8 mouse cellular contexts compared by ENCODE assay signal in genomic region chr4:43558028-43558630, GRCm38 (mm10). TPM values are rescaled to one million over a fixed set of nuclear protein-coding genes. Genes with fewer than 3 reads are reported as not detected.
DNase-seq lines count a peak whose midpoint lies in the region; ATAC-seq lines count a peak whose summit lies in the region.

No protein-coding gene starts in this region.

- peak; percentile 94 for DNase-seq in heart, adult 11 months
- DNase-seq in heart, postnatal 25 days (ENCODE audit: low spot score) = no peak
- DNase-seq in ZHBTc4 (ENCODE audit: low read depth, low spot score) = peak; percentile 88
- DNase-seq in liver, embryonic 13.5 days = peak; percentile 36
- DNase-seq in right cerebral cortex, postnatal 4 days = no peak

- intact Hi-C loops in heart, postnatal 25 days (cut with DNase I) = loop anchor here (5.0 kb wide), 1 partner anchor 116 kb away; the partner anchor contains the start of gene Tesk1

- no peak for ATAC-seq in hindbrain, embryonic 13.5 days (ENCODE audit: low FRiP score)
- no peak for ATAC-seq in liver, embryonic 13.5 days (ENCODE audit: low read depth)
- no peak for ATAC-seq in monocyte, adult 5-6 weeks (replicated peaks; ENCODE audit: insufficient number of reproducible peaks, low FRiP score, low TSS enrichment, poor library complexity, severe bottlenecking)
- ATAC-seq in CD4-positive, CD25-positive, alpha-beta regulatory T cell, adult 4 months = no peak

- peaks cover 43% of the 10 kb centered on the region for H3K4me1 ChIP-seq in hindbrain, embryonic 13.5 days (replicated peaks)
- H3K4me1 ChIP-seq in liver, embryonic 13.5 days (replicated peaks) = peaks cover 52% of the 10 kb centered on the region

- peaks cover 43% of the 10 kb centered on the region for H3K36me3 ChIP-seq in hindbrain, embryonic 13.5 days
- peaks cover 48% of the 10 kb centered on the region for H3K36me3 ChIP-seq in liver, embryonic 13.5 days

- H3K9me3 ChIP-seq in hindbrain, embryonic 13.5 days = no peaks in the 10 kb centered on the region
- H3K9me3 ChIP-seq in liver, embryonic 13.5 days (replicated peaks) = no peaks in the 10 kb centered on the region

- 44% methylated on average over 5 of the region's 5 CpGs for WGBS in hindbrain, embryonic 13.5 days
- 9% methylated on average over 5 of the region's 5 CpGs for WGBS in liver, embryonic 13.5 days (ENCODE audit: insufficient replicate concordance)

- no peaks in the 10 kb centered on the region for H3K27me3 ChIP-seq in hindbrain, embryonic 13.5 days
- no peaks in the 10 kb centered on the region for H3K27me3 ChIP-seq in liver, embryonic 13.5 days

- peak overlapping the region; percentile 11 for H3K4me2 ChIP-seq in hindbrain, embryonic 13.5 days
- peak overlapping the region; percentile 89 for H3K4me2 ChIP-seq in liver, embryonic 13.5 days

- peak overlapping the region; percentile 3; the same call in 1 of the 2 replicates for H3K4me3 ChIP-seq in hindbrain, embryonic 13.5 days
- H3K4me3 ChIP-seq in liver, embryonic 13.5 days (replicated peaks) = peak overlapping the region; percentile 72

- H3K27ac ChIP-seq in hindbrain, embryonic 13.5 days = no peak overlapping the region
- peak overlapping the region; percentile 99 for H3K27ac ChIP-seq in liver, embryonic 13.5 days

- H3K9ac ChIP-seq in hindbrain, embryonic 13.5 days = peak overlapping the region; percentile 59; the same call in 1 of the 2 replicates
- peak overlapping the region; percentile 89 for H3K9ac ChIP-seq in liver, embryonic 13.5 days

RNA-seq across cellular contexts. Expression of gene Creb3, which starts 4.0 kb away (rescaled TPM):
- total RNA-seq in heart, postnatal 25 days (2021) = 10 to 100 TPM; 45.8 to 48.3 TPM
- polyA plus RNA-seq in hindbrain, embryonic 13.5 days (2015; fragmentation: Nextera tagmentation; extraction: Ambion mirVana) = 79.3 and 80.9 TPM in 2 replicates
- polyA plus RNA-seq in liver, embryonic 13.5 days (2015; fragmentation: Nextera tagmentation; extraction: Ambion mirVana) = 20.6 and 21.9 TPM in 2 replicates
- total RNA-seq in monocyte, adult 5-6 weeks (2017) = 80.3 to 165 TPM (median 108 TPM) in 3 replicates
- polyA plus RNA-seq in CD4-positive, CD25-positive, alpha-beta regulatory T cell, adult 4 months (2017; shearing (Covaris generic)) = 100 to 1,000 TPM; 114 to 125 TPM

RNA-seq across cellular contexts. Expression of gene Tln1, which starts 4.4 kb away (rescaled TPM):
- total RNA-seq in heart, postnatal 25 days (2021) = 100 to 1,000 TPM; 115 to 124 TPM
- 64.5 and 66.2 TPM in 2 replicates for polyA plus RNA-seq in hindbrain, embryonic 13.5 days (2015; fragmentation: Nextera tagmentation; extraction: Ambion mirVana)
- 38.6 and 42.4 TPM in 2 replicates for polyA plus RNA-seq in liver, embryonic 13.5 days (2015; fragmentation: Nextera tagmentation; extraction: Ambion mirVana)
- 816 to 935 TPM (median 878 TPM) in 3 replicates for total RNA-seq in monocyte, adult 5-6 weeks (2017)
- 100 to 1,000 TPM in 1 of 2 experiments, 10 to 100 TPM in 1; 83.5 to 103 TPM for polyA plus RNA-seq in CD4-positive, CD25-positive, alpha-beta regulatory T cell, adult 4 months (2017; shearing (Covaris generic))

RNA-seq across cellular contexts. Expression of gene Rgp1, which starts 20.4 kb away (rescaled TPM):
- total RNA-seq in heart, postnatal 25 days (2021) = 10 to 100 TPM; 29.5 to 36.7 TPM
- 29.0 and 31.5 TPM in 2 replicates for polyA plus RNA-seq in hindbrain, embryonic 13.5 days (2015; fragmentation: Nextera tagmentation; extraction: Ambion mirVana)
- 13.8 and 15.1 TPM in 2 replicates for polyA plus RNA-seq in liver, embryonic 13.5 days (2015; fragmentation: Nextera tagmentation; extraction: Ambion mirVana)
- total RNA-seq in monocyte, adult 5-6 weeks (2017) = 17.8 to 28.6 TPM (median 28.5 TPM) in 3 replicates
- 10 to 100 TPM in 1 of 2 experiments, 1 to 10 TPM in 1; 6.7 to 13.0 TPM for polyA plus RNA-seq in CD4-positive, CD25-positive, alpha-beta regulatory T cell, adult 4 months (2017; shearing (Covaris generic))

RNA-seq across cellular contexts. Expression of gene Gba2, which starts 20.5 kb away (rescaled TPM):
- total RNA-seq in heart, postnatal 25 days (2021) = 10 to 100 TPM; 13.5 to 14.3 TPM
- 53.6 and 53.8 TPM in 2 replicates for polyA plus RNA-seq in hindbrain, embryonic 13.5 days (2015; fragmentation: Nextera tagmentation; extraction: Ambion mirVana)
- 16.5 and 18.1 TPM in 2 replicates for polyA plus RNA-seq in liver, embryonic 13.5 days (2015; fragmentation: Nextera tagmentation; extraction: Ambion mirVana)
- 9.3 to 22.3 TPM (median 9.7 TPM) in 3 replicates for total RNA-seq in monocyte, adult 5-6 weeks (2017)
- polyA plus RNA-seq in CD4-positive, CD25-positive, alpha-beta regulatory T cell, adult 4 months (2017; shearing (Covaris generic)) = 10 to 100 TPM; 12.1 to 15.5 TPM

RNA-seq across cellular contexts. Expression of gene Msmp, which starts 26.2 kb away (rescaled TPM):
- total RNA-seq in heart, postnatal 25 days (2021) = under 1 TPM in 1 of 2 experiments, not detected in 1; 0.60 TPM
- polyA plus RNA-seq in hindbrain, embryonic 13.5 days (2015; fragmentation: Nextera tagmentation; extraction: Ambion mirVana) = 2.6 TPM in 1 of 2 replicates, not detected in the other
- 0.60 TPM in 1 of 2 replicates, not detected in the other for polyA plus RNA-seq in liver, embryonic 13.5 days (2015; fragmentation: Nextera tagmentation; extraction: Ambion mirVana)
- 0.48 TPM in 1 of 3 replicates, not detected in the others for total RNA-seq in monocyte, adult 5-6 weeks (2017)
- not detected for polyA plus RNA-seq in CD4-positive, CD25-positive, alpha-beta regulatory T cell, adult 4 months (2017; shearing (Covaris generic))

Comparison
In these comparisons a context has a peak if more than half of its experiments do, and no peak if none do; other contexts are left out.
1. DNase-seq: peak in heart, adult 11 months (single experiment), ZHBTc4 (single experiment) and liver, embryonic 13.5 days (single experiment); none in heart, postnatal 25 days (single experiment) and right cerebral cortex, postnatal 4 days (single experiment).